Mouse (Mus musculus): ENCODE data around the gene Vmn1r184.
"Not testable (repeated sequence)": the region's sequence is repeated elsewhere in the genome, so short reads cannot be mapped to it uniquely, and the experiment has no call there.

Vmn1r184 gene

GRCm38 (mm10) chr7:26260034-26260433 lies at the start of gene Vmn1r184:
Gene Vmn1r184 (plus strand): TSS chr7:26260334.
- DNase-seq: not testable (repeated sequence)

GRCm38 (mm10) chr7:26303429-26304166 lies 43.5 kb downstream of the Vmn1r184 start:
- not testable (repeated sequence) for DNase-seq

DNA sequence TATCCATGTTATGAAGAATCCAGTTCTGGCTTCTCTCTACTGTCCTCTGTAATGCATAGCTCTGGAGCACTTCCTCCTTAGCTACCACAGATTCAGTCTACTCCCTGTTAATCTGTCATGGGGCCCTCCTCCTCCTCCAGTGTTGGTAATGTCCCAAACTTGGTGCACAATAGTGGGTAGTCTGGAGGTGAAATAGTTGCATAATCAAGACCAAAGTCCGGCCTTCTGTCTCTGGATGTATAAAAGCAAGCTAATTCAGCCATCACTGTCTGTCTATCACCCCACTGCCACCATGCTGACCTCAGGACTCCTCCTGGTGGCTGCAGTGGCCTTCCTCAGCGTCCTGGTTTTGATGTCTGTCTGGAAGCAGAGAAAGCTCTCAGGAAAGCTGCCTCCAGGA lies 46.8 kb downstream of the Vmn1r184 start, which contains the start of gene Cyp2a4:
Gene Cyp2a4, plus strand, starts transcription at position 244 of the 400 bp plus-strand sequence.
- DNase-seq: not testable (repeated sequence)

GRCm38 (mm10) chr7:26311786-26312185 lies 51.7 kb downstream of the Vmn1r184 start:
- DNase-seq: not testable (repeated sequence)

GRCm38 (mm10) chr7:26315194-26315593 lies 55.1 kb downstream of the Vmn1r184 start:
- not testable (repeated sequence) for DNase-seq

DNA sequence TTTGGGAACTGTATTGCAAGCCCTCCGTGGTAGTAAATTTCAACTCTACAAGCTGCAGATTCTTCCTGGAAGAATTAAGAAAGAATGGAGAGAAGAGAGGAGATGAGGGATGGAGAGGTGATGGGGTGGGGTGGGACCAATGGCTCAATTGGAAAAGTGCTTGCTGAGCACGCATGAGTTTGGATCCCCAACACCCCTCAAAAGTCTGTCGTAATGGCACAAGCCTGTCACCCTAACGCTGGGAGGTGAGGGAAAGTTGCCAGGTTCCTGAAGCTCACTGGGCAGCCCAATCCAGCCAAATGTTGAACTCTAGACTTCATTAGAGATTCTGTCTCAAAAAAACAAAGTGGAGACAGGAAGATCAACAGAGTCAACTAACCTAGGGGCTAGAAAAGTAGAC lies 55.7 kb downstream of the Vmn1r184 start:
- DNase-seq: not testable (repeated sequence)
